Comparison of ENCODE assay signal across 10 mouse cellular contexts in genomic region chr11:105934303-105934711, GRCm38 (mm10). TPM values are rescaled to one million over a fixed set of nuclear protein-coding genes. Genes with fewer than 3 reads are reported as not detected.
A peak's percentile ranks its signal among the peaks of the same experiment; 100 is the strongest.
DNase-seq lines count a peak whose midpoint lies in the region; ATAC-seq and TF ChIP-seq lines count a peak whose summit lies in the region.
"Had no signal": no experiment of that assay in that cellular context is flagged by ENCODE, and none has a peak within 500 bp of the region (broad histone marks: within the 10 kb centered on the region; RNA-seq: fewer than 3 reads in every experiment).

No protein-coding gene starts in this region.

- no peak overlapping the region for H3K4me2 ChIP-seq in forebrain, embryonic 12.5 days
- no peak overlapping the region for H3K4me2 ChIP-seq in forebrain, embryonic 15.5 days (replicated peaks)
- no peak overlapping the region for H3K4me2 ChIP-seq in lung, embryonic 15.5 days
- H3K4me2 ChIP-seq: liver, embryonic 11.5 days had no signal

- no peak for TF ChIP-seq CTCF in lung, adult 2 months (IDR thresholded peaks at IDR 0.05; ENCODE audit: insufficient read depth, low read length)

- H3K27ac ChIP-seq in forebrain, embryonic 12.5 days = 0 out of 2 replicates have a peak overlapping the region, but pooled peaks have one; percentile 5
- H3K27ac ChIP-seq in forebrain, embryonic 15.5 days (replicated peaks) = no peak overlapping the region
- peak overlapping the region; percentile 67 for H3K27ac ChIP-seq in lung, embryonic 15.5 days

- ATAC-seq in forebrain, embryonic 12.5 days (ENCODE audit: low FRiP score) = 0 out of 2 replicates have a peak, but pooled peaks have one; percentile 27
- no peak for ATAC-seq in forebrain, embryonic 15.5 days (replicated peaks)
- no peak for ATAC-seq in lung, embryonic 15.5 days (ENCODE audit: borderline replicate concordance, extremely low read depth, low FRiP score, low TSS enrichment)

- no peak for DNase-seq in lung, adult 2 months
- DNase-seq in MN1 (ENCODE audit: low spot score) = peak; percentile 24
- DNase-seq in heart, postnatal 14 days = peak; percentile 26 to 27
- no peak for DNase-seq in kidney, postnatal 10 days
- DNase-seq in embryo, embryonic 10.5 days (ENCODE audit: low spot score) = no peak
- DNase-seq: kidney, adult 18-20 months had no signal

- H3K9me3 ChIP-seq in forebrain, embryonic 12.5 days = no peaks in the 10 kb centered on the region
- H3K9me3 ChIP-seq in forebrain, embryonic 15.5 days = no peaks in the 10 kb centered on the region
- H3K9me3 ChIP-seq in lung, embryonic 15.5 days = no peaks in the 10 kb centered on the region

- peaks cover 18% of the 10 kb centered on the region for H3K4me1 ChIP-seq in forebrain, embryonic 12.5 days
- H3K4me1 ChIP-seq in forebrain, embryonic 15.5 days = no peaks in the 10 kb centered on the region
- peaks cover 17% of the 10 kb centered on the region for H3K4me1 ChIP-seq in lung, embryonic 15.5 days
- peaks cover 24% of the 10 kb centered on the region for H3K4me1 ChIP-seq in lung, adult 2 months (ENCODE audit: control insufficient read depth, insufficient read depth, low read length)

- 77% methylated on average over 5 of the region's 5 CpGs for WGBS in forebrain, embryonic 12.5 days
- 81% methylated on average over 5 of the region's 5 CpGs for WGBS in forebrain, embryonic 15.5 days
- WGBS in lung, embryonic 15.5 days = 46% methylated on average over 5 of the region's 5 CpGs
- WGBS in lung, adult 2 months = 49% methylated on average over 5 of the region's 5 CpGs

- H3K9ac ChIP-seq in forebrain, embryonic 12.5 days = no peak overlapping the region
- no peak overlapping the region for H3K9ac ChIP-seq in forebrain, embryonic 15.5 days (replicated peaks)
- H3K9ac ChIP-seq in lung, embryonic 15.5 days = no peak overlapping the region

- no peak for TF ChIP-seq POLR2A in lung, adult 2 months (IDR thresholded peaks at IDR 0.05; ENCODE audit: borderline replicate concordance, extremely low read depth, low read depth, low read length)

- H3K36me3 ChIP-seq in forebrain, embryonic 12.5 days (replicated peaks) = 0 out of 2 replicates have a peak, but pooled peaks cover 11% of the 10 kb centered on the region
- no peaks in the 10 kb centered on the region for H3K36me3 ChIP-seq in forebrain, embryonic 15.5 days
- H3K36me3 ChIP-seq in lung, embryonic 15.5 days = no peaks in the 10 kb centered on the region

- H3K4me3 ChIP-seq in forebrain, embryonic 12.5 days (replicated peaks) = no peak overlapping the region
- H3K4me3 ChIP-seq in forebrain, embryonic 15.5 days = no peak overlapping the region
- no peak overlapping the region for H3K4me3 ChIP-seq in lung, embryonic 15.5 days
- H3K4me3 ChIP-seq in lung, adult 2 months (replicated peaks; ENCODE audit: extremely low read depth, low read depth, low read length) = no peak overlapping the region

- H3K27me3 ChIP-seq in forebrain, embryonic 12.5 days = no peaks in the 10 kb centered on the region
- H3K27me3 ChIP-seq in forebrain, embryonic 15.5 days = no peaks in the 10 kb centered on the region
- H3K27me3 ChIP-seq in lung, embryonic 15.5 days = no peaks in the 10 kb centered on the region

- intact Hi-C loops in heart, postnatal 14 days (cut with DNase I) = no loop called here

RNA-seq across cellular contexts. Expression of gene Cyb561, which starts 18.8 kb away (rescaled TPM):
- 13.2 and 14.6 TPM in 2 replicates for polyA plus RNA-seq in forebrain, embryonic 12.5 days (2016; fragmentation: Nextera tagmentation; extraction: Ambion mirVana)
- polyA plus RNA-seq in forebrain, embryonic 15.5 days (2015; fragmentation: Nextera tagmentation; extraction: Ambion mirVana) = 32.3 and 32.5 TPM in 2 replicates
- polyA plus RNA-seq in lung, embryonic 15.5 days (2015; fragmentation: Nextera tagmentation; extraction: Ambion mirVana) = 34.2 and 39.8 TPM in 2 replicates
- 102 and 105 TPM in 2 replicates for polyA plus RNA-seq in lung, adult 2 months (2012; rRNA removed)
- total RNA-seq in heart, postnatal 14 days (2021) = 10 to 100 TPM; 14.2 to 14.8 TPM

RNA-seq across cellular contexts. Expression of gene Ace, which starts 33.4 kb away (rescaled TPM):
- polyA plus RNA-seq in forebrain, embryonic 12.5 days (2016; fragmentation: Nextera tagmentation; extraction: Ambion mirVana) = 0.60 and 0.78 TPM in 2 replicates
- polyA plus RNA-seq in forebrain, embryonic 15.5 days (2015; fragmentation: Nextera tagmentation; extraction: Ambion mirVana) = 2.3 and 2.5 TPM in 2 replicates
- 7.5 and 9.4 TPM in 2 replicates for polyA plus RNA-seq in lung, embryonic 15.5 days (2015; fragmentation: Nextera tagmentation; extraction: Ambion mirVana)
- 704 and 832 TPM in 2 replicates for polyA plus RNA-seq in lung, adult 2 months (2012; rRNA removed)
- 10 to 100 TPM; 28.7 to 31.6 TPM for total RNA-seq in heart, postnatal 14 days (2021)

Comparison
In these comparisons a context has a peak if more than half of its experiments do, and no peak if none do; other contexts are left out.
1. RNA of gene Ace, which starts 33.4 kb away (polyA plus RNA-seq): 704 to 832 TPM in lung, adult 2 months; 7.5 to 9.4 TPM in lung, embryonic 15.5 days, 2.3 to 2.5 TPM in forebrain, embryonic 15.5 days and 0.60 to 0.78 TPM in forebrain, embryonic 12.5 days; every median in the first group is over 10 times any median in the second.
2. DNase-seq: peak in MN1 (single experiment) and heart, postnatal 14 days (2 of 2); none in lung, adult 2 months (single experiment), kidney, postnatal 10 days (single experiment) and embryo, embryonic 10.5 days (single experiment).